Mouse (Mus musculus): Measurements from ENCODE around the gene Slc4a10. TPM values are rescaled to one million over a fixed set of nuclear protein-coding genes. Genes with fewer than 3 reads are reported as not detected.

Slc4a10 gene
- polyA plus RNA-seq, 1 experiment from 2014 or later, result 1.3 TPM

DNA sequence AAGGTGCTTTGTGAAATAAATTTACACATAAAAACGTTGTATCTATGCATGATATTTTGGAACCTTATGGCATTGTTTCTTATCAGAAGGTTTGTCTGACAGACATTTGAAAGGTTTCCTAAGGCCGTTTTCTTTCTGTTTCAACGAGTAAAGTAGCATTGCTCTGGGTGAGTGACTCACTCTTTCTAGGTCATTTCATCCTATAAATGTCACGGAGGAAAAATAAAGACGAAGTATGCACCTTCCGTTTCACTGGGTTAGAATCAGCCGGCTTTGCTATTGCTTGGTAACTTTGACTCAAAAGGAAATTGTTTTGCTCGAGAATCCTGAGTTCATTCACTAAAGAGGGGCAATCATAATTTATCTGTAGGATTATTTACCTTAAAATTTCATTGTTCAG is 88.6 kb downstream of the Slc4a10 start:
- Histone ChIP-seq H3K4me1 (no peaks in the 10 kb centered on the region), H3K4me2 (replicated peaks) (no peak overlapping the region), H3K36me3 (no peaks in the 10 kb centered on the region), H3K27me3 (replicated peaks) (no peaks in the 10 kb centered on the region), H3K4me3 (no peak overlapping the region), H3K9ac (no peak overlapping the region), H3K9me3 (no peaks in the 10 kb centered on the region), H3K27ac (no peak overlapping the region)
- ATAC-seq (ENCODE audit: low FRiP score, low read depth), result no peak
- 41% methylated on average over 8 of the region's 8 CpGs for WGBS

DNA sequence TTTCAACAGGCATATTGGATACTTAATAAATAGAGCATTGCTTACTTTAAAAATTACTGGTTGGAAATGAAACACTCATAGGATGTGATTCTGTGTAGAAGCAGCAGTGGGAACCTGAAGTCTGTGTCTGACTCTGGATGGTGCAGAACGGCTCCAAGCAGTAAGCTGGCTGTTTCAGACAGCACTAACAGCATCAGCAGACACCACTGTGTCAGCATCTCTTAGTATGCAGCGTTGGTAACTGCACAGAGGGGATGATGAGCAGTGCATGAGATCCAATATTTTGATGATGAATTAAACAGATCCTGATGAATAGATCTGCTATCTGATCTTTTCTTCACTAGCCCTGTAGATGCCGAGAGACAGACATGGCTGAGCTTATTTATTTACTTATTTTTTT is 101.4 kb downstream of the Slc4a10 start:
- WGBS, result 78% methylated on average over 3 of the region's 3 CpGs
- Histone ChIP-seq H3K36me3 (no peaks in the 10 kb centered on the region), H3K9ac (no peak overlapping the region), H3K4me1 (no peaks in the 10 kb centered on the region), H3K4me2 (replicated peaks) (no peak overlapping the region), H3K27me3 (replicated peaks) (no peaks in the 10 kb centered on the region), H3K4me3 (no peak overlapping the region), H3K27ac (no peak overlapping the region), H3K9me3 (no peaks in the 10 kb centered on the region)
- no peak for ATAC-seq (ENCODE audit: low FRiP score, low read depth)

- Histone ChIP-seq H3K9ac (no peak overlapping the region), H3K27ac (no peak overlapping the region), H3K4me3 (no peak overlapping the region), H3K27me3 (replicated peaks) (no peaks in the 10 kb centered on the region), H3K4me2 (replicated peaks) (no peak overlapping the region), H3K4me1 (no peaks in the 10 kb centered on the region), H3K36me3 (no peaks in the 10 kb centered on the region), H3K9me3 (no peaks in the 10 kb centered on the region)
- ATAC-seq (ENCODE audit: low FRiP score, low read depth), result no peak
Observed at GRCm38 (mm10) chr2:62149421-62149820, 103.2 kb downstream of the Slc4a10 start.

DNA sequence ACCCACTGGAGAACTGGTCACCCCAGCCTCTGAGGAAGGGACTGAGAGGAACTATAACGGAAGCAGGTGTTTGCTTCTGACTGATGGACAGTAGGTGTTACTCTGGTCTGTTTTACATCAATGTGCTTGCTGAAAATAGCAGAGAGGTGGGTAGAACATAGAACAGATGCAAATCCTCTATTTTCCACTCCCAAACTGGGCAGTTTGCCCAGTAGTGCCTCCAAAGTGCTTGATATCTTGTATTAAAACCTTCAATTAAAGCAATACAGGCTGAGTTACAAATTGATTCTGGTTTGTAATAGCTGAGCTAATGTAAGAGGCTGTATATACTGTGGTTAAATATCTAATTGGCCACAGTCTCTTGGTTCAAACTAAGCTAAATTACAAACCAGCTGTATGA is 104.6 kb downstream of the Slc4a10 start:
- H3K27ac ChIP-seq, result no peak overlapping the region
- 91% methylated on average over 1 of the region's 1 CpGs for WGBS
- H3K9ac ChIP-seq, result no peak overlapping the region
- no peak overlapping the region for H3K4me3 ChIP-seq
- H3K27me3 ChIP-seq (replicated peaks), result no peaks in the 10 kb centered on the region
- no peaks in the 10 kb centered on the region for H3K9me3 ChIP-seq
- H3K4me1 ChIP-seq, result no peaks in the 10 kb centered on the region
- ATAC-seq (ENCODE audit: low FRiP score, low read depth), result no peak
- no peak overlapping the region for H3K4me2 ChIP-seq (replicated peaks)
- H3K36me3 ChIP-seq, result no peaks in the 10 kb centered on the region

GRCm38 (mm10) chr2:62210109-62210508 is 163.8 kb downstream of the Slc4a10 start:
- no peaks in the 10 kb centered on the region for H3K4me1 ChIP-seq
- H3K4me3 ChIP-seq, result no peak overlapping the region
- no peak overlapping the region for H3K9ac ChIP-seq
- no peak for ATAC-seq (ENCODE audit: low FRiP score, low read depth)
- H3K36me3 ChIP-seq, result no peaks in the 10 kb centered on the region
- no peak overlapping the region for H3K27ac ChIP-seq
- no peaks in the 10 kb centered on the region for H3K9me3 ChIP-seq
- no peaks in the 10 kb centered on the region for H3K27me3 ChIP-seq (replicated peaks)
- H3K4me2 ChIP-seq (replicated peaks), result no peak overlapping the region

- no peak overlapping the region for H3K4me3 ChIP-seq
- no peaks in the 10 kb centered on the region for H3K27me3 ChIP-seq (replicated peaks)
- H3K27ac ChIP-seq, result no peak overlapping the region
- no peaks in the 10 kb centered on the region for H3K36me3 ChIP-seq
- ATAC-seq (ENCODE audit: low FRiP score, low read depth), result no peak
- no peaks in the 10 kb centered on the region for H3K9me3 ChIP-seq
- WGBS, result 91% methylated on average over 5 of the region's 5 CpGs
- no peak overlapping the region for H3K4me2 ChIP-seq (replicated peaks)
- H3K9ac ChIP-seq, result no peak overlapping the region
- no peaks in the 10 kb centered on the region for H3K4me1 ChIP-seq
Observed at GRCm38 (mm10) chr2:62211106-62211505, 164.8 kb downstream of the Slc4a10 start.

- Histone ChIP-seq H3K9me3 (no peaks in the 10 kb centered on the region), H3K27me3 (replicated peaks) (no peaks in the 10 kb centered on the region), H3K4me3 (no peak overlapping the region), H3K4me2 (replicated peaks) (no peak overlapping the region), H3K4me1 (no peaks in the 10 kb centered on the region), H3K27ac (no peak overlapping the region), H3K36me3 (no peaks in the 10 kb centered on the region), H3K9ac (no peak overlapping the region)
- ATAC-seq (ENCODE audit: low FRiP score, low read depth), result no peak
Observed at GRCm38 (mm10) chr2:62227563-62227962, 181.3 kb downstream of the Slc4a10 start.

DNA sequence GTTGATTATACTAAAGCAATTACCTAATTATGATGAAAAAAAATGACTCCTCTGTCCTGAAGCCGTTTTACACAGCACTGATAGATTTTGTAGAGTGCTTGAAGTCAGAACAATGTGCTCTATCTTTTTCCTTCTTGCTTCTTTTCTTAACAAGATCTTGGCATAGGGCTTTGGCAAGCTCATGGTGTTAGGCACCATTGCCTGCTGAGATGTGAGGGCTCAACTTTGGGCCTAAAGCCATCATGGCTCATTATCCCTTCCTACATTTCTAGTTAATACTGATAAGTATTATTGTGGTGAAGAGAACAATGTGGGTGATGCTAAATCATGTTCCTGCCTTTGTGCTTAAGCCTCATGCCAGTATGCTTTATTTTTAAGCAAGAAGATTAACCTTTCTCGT is 185.0 kb downstream of the Slc4a10 start:
- no peak for ATAC-seq (ENCODE audit: low FRiP score, low read depth)
- H3K27me3 ChIP-seq (replicated peaks), result no peaks in the 10 kb centered on the region
- no peaks in the 10 kb centered on the region for H3K36me3 ChIP-seq
- 86% methylated on average over 2 of the region's 2 CpGs for WGBS
- no peaks in the 10 kb centered on the region for H3K9me3 ChIP-seq
- H3K27ac ChIP-seq, result no peak overlapping the region
- no peaks in the 10 kb centered on the region for H3K4me1 ChIP-seq
- no peak overlapping the region for H3K9ac ChIP-seq
- H3K4me3 ChIP-seq, result no peak overlapping the region
- no peak overlapping the region for H3K4me2 ChIP-seq (replicated peaks)

- no peak for ATAC-seq (ENCODE audit: low FRiP score, low read depth)
- Histone ChIP-seq H3K9ac (no peak overlapping the region), H3K4me2 (replicated peaks) (no peak overlapping the region), H3K36me3 (no peaks in the 10 kb centered on the region), H3K4me3 (no peak overlapping the region), H3K27me3 (replicated peaks) (no peaks in the 10 kb centered on the region), H3K27ac (no peak overlapping the region), H3K4me1 (peaks cover 3% of the 10 kb centered on the region; the same call in 1 of the 2 replicates), H3K9me3 (no peaks in the 10 kb centered on the region)
- 39% methylated on average over 4 of the region's 4 CpGs for WGBS
Observed at GRCm38 (mm10) chr2:62244167-62244566, 197.9 kb downstream of the Slc4a10 start.

GRCm38 (mm10) chr2:62268467-62268866 is 222.2 kb downstream of the Slc4a10 start:
- WGBS, result 88% methylated on average over 9 of the region's 9 CpGs
- Histone ChIP-seq H3K27me3 (replicated peaks) (no peaks in the 10 kb centered on the region), H3K9me3 (no peaks in the 10 kb centered on the region), H3K36me3 (no peaks in the 10 kb centered on the region), H3K9ac (no peak overlapping the region), H3K4me3 (no peak overlapping the region), H3K27ac (no peak overlapping the region), H3K4me2 (replicated peaks) (no peak overlapping the region), H3K4me1 (no peaks in the 10 kb centered on the region)
- ATAC-seq (ENCODE audit: low FRiP score, low read depth), result no peak

- H3K9me3 ChIP-seq, result no peaks in the 10 kb centered on the region
- H3K4me3 ChIP-seq, result no peak overlapping the region
- 41% methylated on average over 4 of the region's 4 CpGs for WGBS
- no peak overlapping the region for H3K27ac ChIP-seq
- no peaks in the 10 kb centered on the region for H3K4me1 ChIP-seq
- H3K9ac ChIP-seq, result no peak overlapping the region
- no peak for ATAC-seq (ENCODE audit: low FRiP score, low read depth)
- no peaks in the 10 kb centered on the region for H3K36me3 ChIP-seq
- no peak overlapping the region for H3K4me2 ChIP-seq (replicated peaks)
- no peaks in the 10 kb centered on the region for H3K27me3 ChIP-seq (replicated peaks)
Observed at GRCm38 (mm10) chr2:62271840-62272239, 225.6 kb downstream of the Slc4a10 start.

GRCm38 (mm10) chr2:62278779-62279178 is 232.5 kb downstream of the Slc4a10 start:
- no peaks in the 10 kb centered on the region for H3K27me3 ChIP-seq (replicated peaks)
- no peak overlapping the region for H3K4me2 ChIP-seq (replicated peaks)
- 92% methylated on average over 3 of the region's 3 CpGs for WGBS
- H3K27ac ChIP-seq, result no peak overlapping the region
- H3K4me1 ChIP-seq, result no peaks in the 10 kb centered on the region
- H3K36me3 ChIP-seq, result no peaks in the 10 kb centered on the region
- no peak overlapping the region for H3K9ac ChIP-seq
- no peak for ATAC-seq (ENCODE audit: low FRiP score, low read depth)
- no peaks in the 10 kb centered on the region for H3K9me3 ChIP-seq
- H3K4me3 ChIP-seq, result no peak overlapping the region

- H3K9me3 ChIP-seq, result no peaks in the 10 kb centered on the region
Observed at GRCm38 (mm10) chr2:62279777-62280176, 233.5 kb downstream of the Slc4a10 start.

GRCm38 (mm10) chr2:62285026-62285425 is 238.8 kb downstream of the Slc4a10 start:
- WGBS, result 87% methylated on average over 2 of the region's 2 CpGs
- Histone ChIP-seq H3K4me1 (no peaks in the 10 kb centered on the region), H3K4me3 (no peak overlapping the region), H3K27ac (no peak overlapping the region), H3K36me3 (no peaks in the 10 kb centered on the region), H3K4me2 (replicated peaks) (no peak overlapping the region), H3K9me3 (no peaks in the 10 kb centered on the region), H3K27me3 (replicated peaks) (no peaks in the 10 kb centered on the region), H3K9ac (no peak overlapping the region)
- ATAC-seq (ENCODE audit: low FRiP score, low read depth), result no peak

More at GRCm38 (mm10) chr2:62279777-62280176, 233.5 kb downstream of the Slc4a10 start:
- WGBS, result 88% methylated on average over 7 of the region's 7 CpGs
- Histone ChIP-seq H3K27ac (no peak overlapping the region), H3K27me3 (replicated peaks) (no peaks in the 10 kb centered on the region), H3K4me3 (no peak overlapping the region), H3K9ac (no peak overlapping the region), H3K4me1 (no peaks in the 10 kb centered on the region), H3K36me3 (no peaks in the 10 kb centered on the region), H3K4me2 (replicated peaks) (no peak overlapping the region)
- no peak for ATAC-seq (ENCODE audit: low FRiP score, low read depth)

Measured in neural tube, embryonic 12.5 days (tissue).